Mouse (Mus musculus) spleen, adult 2 months (tissue): ENCODE results near the gene Ndufb6.

Experiments
- CTCF ChIP-seq: fragments of 200-500 bp; IDR thresholded peaks from 2 replicates; pipeline ENCODE4 v1.5.1; 2011; ENCODE audit warnings: mild to moderate bottlenecking, inconsistent platforms; ENCODE audit not compliant: insufficient read depth, insufficient read length, insufficient replicate concordance; ENCODE audit errors: extremely low read depth
- POLR2A ChIP-seq: fragments of 200-500 bp; IDR thresholded peaks from 2 replicates; pipeline ENCODE4 v1.6.1; 2011; ENCODE audit warnings: low read depth, low read length, inconsistent platforms

- no peak for TF ChIP-seq CTCF
- TF ChIP-seq POLR2A = no peak
Observed at GRCm38 (mm10) chr4:40221876-40222585, 57.2 kb downstream of the Ndufb6 start.
